Mouse (Mus musculus) B cell, adult 2 months (primary cell): Measurements from ENCODE around the gene Catsperd.
"Not testable (repeated sequence)": the region's sequence is repeated elsewhere in the genome, so short reads cannot be mapped to it uniquely, and the experiment has no call there.

Experiments used
- DNase-seq, 2 experiments: peaks; one replicate each; pipeline ENCODE4 v3.0.0; 2022

Gene Catsperd

GRCm38 (mm10) chr17:56613236-56613844 is 14.6 kb upstream of the Catsperd start, which contains the start of gene Rpl36:
Rpl36 (plus strand) TSS chr17:56613416.
- peak; percentile 95 for DNase-seq

- DNase-seq = peak; percentile 43 to 50
These were observed 14.1 kb upstream of the Catsperd start for GRCm38 (mm10) chr17:56613893-56614292.

GRCm38 (mm10) chr17:56614391-56615135 is 13.4 kb upstream of the Catsperd start:
- DNase-seq = peak; percentile 12 to 19

- DNase-seq = no peak
These were observed 12.7 kb upstream of the Catsperd start for GRCm38 (mm10) chr17:56615136-56615784.

- DNase-seq = no peak
These were observed 12.2 kb upstream of the Catsperd start for GRCm38 (mm10) chr17:56615792-56616191.

- DNase-seq = no peak
These were observed 11.2 kb upstream of the Catsperd start for GRCm38 (mm10) chr17:56616725-56617124.

GRCm38 (mm10) chr17:56617628-56618027 is 10.3 kb upstream of the Catsperd start:
- no peak for DNase-seq

- DNase-seq = peak in 1 of 2 experiments; percentile 16
These were observed 2.4 kb upstream of the Catsperd start for GRCm38 (mm10) chr17:56625495-56625894.

- DNase-seq = no peak
These were observed 1.7 kb upstream of the Catsperd start for GRCm38 (mm10) chr17:56626260-56626659.

- DNase-seq = peak; percentile 98
These were observed 1.0 kb upstream of the Catsperd start, which contains the start of gene Lonp1 for GRCm38 (mm10) chr17:56626754-56627470. Lonp1 (minus strand) TSS chr17:56626887.

- DNase-seq = not testable (repeated sequence)
These were observed 2.1 kb downstream of the Catsperd start for GRCm38 (mm10) chr17:56629800-56630781.

- no peak for DNase-seq
These were observed 3.9 kb downstream of the Catsperd start for GRCm38 (mm10) chr17:56631807-56632206.

GRCm38 (mm10) chr17:56634023-56634422 is 6.1 kb downstream of the Catsperd start:
- DNase-seq = peak; percentile 73 to 81

GRCm38 (mm10) chr17:56643237-56643636 is 15.3 kb downstream of the Catsperd start:
- DNase-seq = no peak

GRCm38 (mm10) chr17:56647546-56647945 is 19.6 kb downstream of the Catsperd start:
- DNase-seq = no peak

- DNase-seq = no peak
These were observed 23.9 kb downstream of the Catsperd start for GRCm38 (mm10) chr17:56651801-56652200.

- no peak for DNase-seq
These were observed 26.8 kb downstream of the Catsperd start for GRCm38 (mm10) chr17:56654771-56655170.

- DNase-seq = no peak
These were observed 27.4 kb downstream of the Catsperd start for GRCm38 (mm10) chr17:56655311-56655710.

GRCm38 (mm10) chr17:56656171-56656570 is 28.2 kb downstream of the Catsperd start:
- DNase-seq = no peak

- DNase-seq = no peak
These were observed 35.7 kb downstream of the Catsperd start for GRCm38 (mm10) chr17:56663659-56664058.

- no peak for DNase-seq
These were observed 36.4 kb downstream of the Catsperd start for GRCm38 (mm10) chr17:56664333-56664732.

- DNase-seq = no peak
These were observed 38.4 kb downstream of the Catsperd start for GRCm38 (mm10) chr17:56666384-56666783.
